Mouse (Mus musculus) 3134 (cell line): ENCODE measurements around the gene Ppp1r14a.

Source experiments
- DNase-seq: peaks from one replicate; pipeline ENCODE4 v3.0.0-alpha.2; 2011; ENCODE audit warnings: low spot score; ENCODE audit not compliant: insufficient read length; ENCODE audit errors: extremely low read depth

The Ppp1r14a gene

DNA sequence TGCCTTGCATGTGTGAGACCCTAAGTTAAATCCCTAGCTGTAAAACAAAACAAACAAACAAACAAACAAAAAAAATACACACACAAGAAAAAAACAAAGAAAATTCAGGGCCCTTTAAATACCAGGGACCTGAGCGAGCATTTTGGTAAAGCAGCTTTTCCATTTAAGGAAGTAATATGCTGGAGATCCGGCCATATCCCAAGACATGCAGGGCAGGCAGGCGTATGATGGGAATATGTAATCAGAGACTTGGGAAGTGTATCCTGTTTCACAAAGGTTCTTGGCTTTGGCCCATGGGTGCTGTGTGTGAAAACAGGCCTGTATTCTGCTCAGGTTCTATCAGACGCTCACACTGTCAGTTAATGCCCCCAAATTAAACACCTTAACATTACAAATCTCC, 11.6 kb upstream of the Ppp1r14a start:
- DNase-seq: no peak

DNA sequence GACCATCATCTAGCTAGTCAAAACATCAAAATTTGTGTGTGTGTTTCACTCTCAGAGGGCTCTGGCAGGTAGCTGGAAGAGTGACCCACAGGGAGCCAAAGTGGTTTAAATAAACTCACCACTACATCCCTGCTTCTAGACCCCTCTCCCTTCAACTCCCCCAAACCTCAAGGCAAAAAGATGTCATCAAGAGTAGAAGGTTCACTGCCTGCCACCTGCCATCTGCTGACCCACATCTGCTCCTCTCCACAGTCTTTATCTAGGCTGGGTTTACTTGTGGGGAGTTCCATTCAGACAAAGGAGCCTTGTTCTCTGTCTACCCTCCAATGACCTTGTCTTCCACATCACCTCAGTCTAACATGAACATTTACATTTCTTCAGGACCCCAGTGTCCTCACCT, 9.8 kb upstream of the Ppp1r14a start:
- DNase-seq: no peak

DNA sequence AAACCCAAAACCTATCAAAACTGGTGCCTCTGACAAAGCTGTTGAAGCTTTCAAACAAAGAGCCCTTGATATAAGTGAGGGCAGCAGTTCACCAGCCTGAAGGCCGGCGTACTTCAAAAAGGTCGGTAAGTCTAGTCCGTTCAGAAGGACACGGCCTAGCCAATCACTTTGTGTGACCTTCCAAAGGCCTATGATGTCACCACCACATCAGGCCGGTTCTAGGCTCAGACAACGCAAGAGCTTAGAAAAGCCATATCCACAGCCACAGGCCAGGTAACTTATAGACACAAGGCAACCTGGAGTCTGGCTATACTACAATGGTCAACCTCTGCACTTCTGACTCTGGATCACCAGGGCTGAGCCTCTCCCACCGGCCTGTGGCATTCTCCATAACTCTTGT, 9.2 kb upstream of the Ppp1r14a start:
- no peak for DNase-seq

DNA sequence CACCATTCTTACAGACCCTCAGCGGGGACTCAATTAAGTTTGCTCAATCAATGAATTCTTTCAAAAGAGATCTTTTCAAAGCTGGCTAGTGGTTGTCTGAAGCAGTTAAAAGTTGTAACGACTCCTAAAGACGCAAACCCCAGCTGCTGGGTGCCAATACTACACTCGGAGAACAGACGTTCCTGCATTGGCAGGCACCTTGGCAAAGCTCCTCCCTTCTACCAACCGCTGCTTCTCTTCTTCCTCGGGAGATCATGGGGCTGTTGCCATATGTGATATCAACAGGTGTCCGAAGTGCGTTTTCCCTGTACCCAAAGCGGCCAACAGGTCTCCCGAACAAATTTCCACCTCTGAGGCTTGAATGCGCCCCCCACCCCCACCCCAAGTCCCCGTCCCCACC, 8.3 kb upstream of the Ppp1r14a start:
- DNase-seq: no peak

DNA sequence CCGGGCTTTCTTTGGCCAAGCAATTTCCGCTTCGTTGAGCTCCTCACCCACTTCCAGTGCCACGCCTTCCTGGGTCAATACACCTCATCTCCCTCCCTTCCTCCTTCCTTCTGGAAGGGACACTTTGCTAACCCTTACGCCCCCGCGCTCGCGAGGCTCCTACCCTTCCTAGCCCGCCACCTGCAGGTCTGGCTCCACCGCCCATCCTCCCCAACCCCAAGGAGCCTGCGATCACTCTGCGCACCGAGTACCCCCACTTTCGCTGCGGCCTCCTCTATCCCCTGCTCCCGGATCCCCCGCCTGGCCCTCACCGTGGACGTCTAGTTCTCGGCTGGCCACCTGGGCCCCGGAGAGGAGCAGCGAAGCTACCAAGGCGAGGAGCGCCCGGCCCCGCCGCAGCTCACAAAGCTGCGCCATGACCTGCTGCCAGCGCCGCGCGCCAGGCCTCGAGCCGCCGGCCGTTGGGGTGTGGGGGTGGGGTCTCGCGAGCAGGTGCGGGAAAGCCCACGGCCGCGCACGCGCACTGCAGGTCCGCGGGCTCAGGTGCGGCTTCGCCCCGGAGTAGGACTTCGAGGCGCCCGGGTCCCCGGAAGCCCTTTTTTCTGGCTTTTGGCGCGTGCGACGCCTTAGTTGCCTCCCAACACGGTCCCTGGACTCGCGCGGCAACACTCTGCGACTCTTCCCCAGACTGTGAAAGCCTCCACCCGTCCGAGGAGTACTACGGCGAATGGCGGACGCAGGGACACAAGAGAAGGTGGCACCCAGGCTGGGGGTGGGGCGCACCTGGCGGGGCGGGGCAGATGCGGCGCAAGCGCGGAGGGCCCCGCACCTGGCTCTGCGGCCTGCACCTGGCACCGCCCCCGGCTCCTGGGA, 7.7 kb upstream of the Ppp1r14a start, which contains the start of gene Spint2:
Spint2 (minus strand) TSS at position 712 of the 873 bp plus-strand sequence.
- DNase-seq: no peak

DNA sequence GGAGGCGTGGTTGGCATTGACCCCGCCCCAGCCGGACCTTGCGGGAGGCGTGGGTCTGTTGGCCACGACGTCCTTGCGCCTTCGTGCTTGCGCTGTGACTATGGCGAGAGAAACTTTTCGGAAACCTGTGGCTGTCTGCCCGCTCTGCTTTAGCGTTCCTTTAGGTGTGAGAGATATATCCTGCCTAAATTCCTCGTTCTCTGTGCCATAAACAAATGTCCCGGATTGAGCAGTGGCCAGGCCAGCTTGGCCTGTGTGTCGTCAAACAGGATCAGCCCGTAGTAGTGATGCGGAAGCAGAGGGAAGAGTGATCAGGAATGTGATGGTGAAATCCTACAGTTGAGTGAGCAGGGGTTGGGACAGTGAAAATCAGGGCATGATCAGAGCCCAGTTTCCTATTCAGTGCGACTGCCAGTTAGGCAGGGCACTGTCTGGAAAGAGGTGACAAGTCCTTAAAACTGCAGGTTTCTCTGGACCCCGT, 7.0 kb upstream of the Ppp1r14a start:
- no peak for DNase-seq

DNA sequence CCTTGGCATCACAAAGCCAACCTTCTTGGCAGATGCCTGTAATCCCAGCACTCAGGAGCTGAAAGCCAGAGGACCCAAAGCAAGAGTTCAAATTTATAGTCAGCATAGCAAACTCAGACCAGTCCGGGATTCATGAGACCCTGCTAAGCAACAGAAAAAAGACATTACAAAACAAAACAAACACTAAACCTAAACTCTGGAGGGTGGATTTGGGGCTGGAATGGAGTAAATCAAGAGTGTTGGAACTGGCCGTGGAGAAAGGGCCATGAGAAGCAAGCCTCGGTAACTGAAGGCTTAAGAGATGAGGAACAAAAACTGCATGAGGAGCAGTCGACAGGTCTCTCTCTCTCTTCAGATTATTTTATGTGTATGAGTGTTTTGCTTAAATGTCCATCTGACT, 5.2 kb upstream of the Ppp1r14a start:
- DNase-seq: no peak

DNA sequence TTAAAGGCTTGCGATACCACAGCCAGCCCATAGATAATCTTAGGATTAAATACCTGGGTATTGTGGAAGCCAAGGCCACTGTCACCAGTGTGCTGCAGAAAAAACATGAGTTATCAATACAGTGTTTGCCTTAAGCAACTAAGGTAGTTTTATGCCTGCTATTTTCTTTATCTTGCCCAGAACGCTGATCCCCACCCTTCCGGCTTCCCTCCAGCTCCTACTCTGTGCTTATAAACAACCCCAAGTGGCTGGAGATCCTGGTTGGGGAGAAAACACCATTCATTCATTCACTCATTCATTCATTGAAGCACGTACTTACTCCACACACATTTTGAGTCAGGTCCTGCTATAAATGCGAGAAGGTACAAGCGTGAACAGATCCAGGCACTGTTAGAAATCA, 4.6 kb upstream of the Ppp1r14a start:
- DNase-seq: no peak

DNA sequence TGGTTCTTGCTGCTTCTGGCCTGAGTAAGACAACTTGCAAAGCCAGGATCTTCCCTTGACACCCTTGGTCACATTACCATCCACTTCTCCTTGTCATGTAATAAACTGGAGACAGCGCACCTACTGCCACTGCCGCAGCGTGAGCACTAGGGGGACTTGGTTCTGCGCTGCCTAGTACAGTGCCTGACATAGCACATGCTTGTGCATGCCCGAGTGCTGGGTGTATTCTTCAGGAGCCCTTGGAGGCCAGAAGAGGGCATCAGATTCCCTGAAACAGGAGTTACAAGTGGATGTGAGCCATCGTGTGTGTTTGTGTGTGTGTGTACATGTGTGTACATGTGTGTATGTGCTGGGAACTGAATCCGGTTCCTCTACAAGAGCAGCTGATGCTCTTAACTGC, 1.6 kb upstream of the Ppp1r14a start:
- no peak for DNase-seq

DNA sequence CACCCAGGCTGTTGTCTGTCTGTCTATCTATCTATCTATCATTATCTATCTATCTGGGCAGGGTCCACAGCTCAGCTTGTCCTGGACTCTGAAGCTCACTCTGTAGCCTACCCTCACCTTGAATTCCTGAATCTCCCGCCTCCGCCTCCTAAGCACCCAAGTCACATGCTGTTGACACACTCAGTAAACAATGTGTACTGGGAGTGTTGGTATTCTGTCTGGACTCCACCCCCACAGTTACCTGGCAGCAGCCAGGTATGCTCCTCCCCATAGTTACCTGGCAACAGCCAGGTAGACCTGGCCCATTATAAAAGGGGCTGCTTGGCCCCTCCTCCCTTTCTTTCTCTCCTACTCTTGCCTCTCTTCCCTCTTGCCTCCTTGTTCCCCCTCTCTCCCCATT, 1.0 kb upstream of the Ppp1r14a start:
- DNase-seq: no peak

DNA sequence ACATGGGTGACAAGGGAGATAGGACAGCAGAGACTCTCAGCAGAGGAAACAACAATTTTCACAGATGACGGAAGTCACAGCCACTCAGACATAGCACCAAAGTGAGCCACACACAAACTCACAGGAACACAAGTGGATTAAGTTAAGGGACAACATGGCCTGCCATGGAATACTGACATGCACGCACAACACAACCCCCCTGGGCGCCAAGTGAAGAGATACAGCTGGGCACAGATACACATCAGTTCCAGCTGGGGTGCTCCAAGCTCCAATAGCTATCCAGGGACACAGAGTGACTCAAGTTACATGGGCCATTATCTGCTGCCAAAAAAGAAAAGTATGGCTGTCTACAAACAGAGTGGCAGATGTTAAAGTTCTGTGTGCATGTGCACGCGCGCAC, 748 bp downstream of the Ppp1r14a start:
- no peak for DNase-seq

DNA sequence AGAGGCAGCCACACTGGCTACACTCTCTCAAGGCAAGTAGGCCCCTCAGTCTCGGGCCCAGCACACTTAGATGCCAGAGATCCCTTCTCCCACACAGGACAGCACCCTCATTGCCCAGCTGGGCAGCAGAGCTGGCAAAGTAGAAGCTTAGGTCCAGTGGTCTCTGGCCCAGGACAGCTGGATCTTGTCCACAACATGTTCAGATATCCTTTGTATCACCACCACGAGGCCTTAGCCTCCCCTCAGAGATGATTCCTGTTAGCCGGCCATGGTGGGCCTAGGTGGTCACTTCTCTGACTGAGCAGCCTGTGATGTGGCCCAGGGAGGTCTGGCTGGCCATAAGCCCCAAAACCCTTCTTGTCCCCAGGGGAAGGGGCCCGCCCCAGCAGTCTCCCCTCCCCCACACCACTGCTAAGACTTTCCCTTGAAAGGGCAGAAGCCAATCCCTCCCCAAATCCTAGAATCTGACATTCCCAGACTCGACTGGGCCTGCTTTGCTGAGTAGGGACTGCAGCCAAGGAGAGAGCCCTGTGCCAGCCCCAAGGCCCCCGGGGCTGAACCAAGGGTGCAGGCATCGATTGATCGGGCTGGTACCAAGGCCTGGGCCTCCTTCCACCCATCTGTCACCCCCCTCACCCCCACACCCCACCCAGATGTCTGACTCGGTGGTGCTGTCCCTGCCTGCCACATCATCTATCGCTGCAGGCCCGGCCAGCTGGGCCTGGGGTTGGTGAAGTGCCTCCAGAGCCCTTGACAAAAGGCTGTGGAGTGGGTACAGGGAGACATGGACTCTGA, 1.8 kb downstream of the Ppp1r14a start:
- no peak for DNase-seq

DNA sequence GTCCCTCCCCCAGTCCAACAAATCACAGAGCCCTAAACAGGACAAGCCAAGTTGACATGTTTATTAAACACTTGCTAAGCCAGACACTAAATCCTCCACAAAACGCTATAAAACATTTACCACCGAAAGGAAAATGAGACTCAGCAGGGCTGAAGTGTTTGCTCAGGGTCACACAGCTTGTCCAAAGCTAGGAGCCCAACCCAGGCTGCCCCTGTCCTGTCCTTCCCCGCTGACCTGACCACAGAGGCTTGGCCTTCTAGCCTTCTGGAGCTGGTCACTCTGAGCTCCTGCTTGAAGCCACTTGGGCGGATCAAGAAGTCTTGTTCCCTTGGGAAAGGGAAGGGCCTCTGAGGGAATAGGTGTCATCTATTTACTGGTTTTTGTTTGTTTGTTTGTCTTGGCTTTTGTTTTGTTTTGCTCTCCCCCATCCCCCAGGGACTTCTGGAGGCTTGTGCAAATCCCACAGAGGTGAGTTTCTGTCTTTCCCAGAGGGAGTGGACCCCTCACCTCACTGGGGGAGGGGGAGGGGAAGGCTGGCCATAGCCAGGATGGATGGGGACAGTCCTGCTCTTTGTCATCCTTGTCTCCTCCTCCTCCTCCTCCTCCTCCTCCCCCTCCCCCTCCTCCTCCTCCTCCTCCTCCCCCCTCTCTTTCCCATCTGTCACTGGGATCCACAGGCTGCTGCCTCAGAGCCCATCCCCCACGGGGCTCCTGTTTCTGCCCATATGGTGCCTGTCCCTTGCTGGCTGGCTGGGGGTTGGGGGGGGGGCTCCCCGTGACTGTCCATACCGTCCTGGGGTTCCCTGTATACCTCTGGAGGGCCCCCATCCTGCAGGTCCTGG, 2.7 kb downstream of the Ppp1r14a start:
- peak; percentile 72 for DNase-seq

DNA sequence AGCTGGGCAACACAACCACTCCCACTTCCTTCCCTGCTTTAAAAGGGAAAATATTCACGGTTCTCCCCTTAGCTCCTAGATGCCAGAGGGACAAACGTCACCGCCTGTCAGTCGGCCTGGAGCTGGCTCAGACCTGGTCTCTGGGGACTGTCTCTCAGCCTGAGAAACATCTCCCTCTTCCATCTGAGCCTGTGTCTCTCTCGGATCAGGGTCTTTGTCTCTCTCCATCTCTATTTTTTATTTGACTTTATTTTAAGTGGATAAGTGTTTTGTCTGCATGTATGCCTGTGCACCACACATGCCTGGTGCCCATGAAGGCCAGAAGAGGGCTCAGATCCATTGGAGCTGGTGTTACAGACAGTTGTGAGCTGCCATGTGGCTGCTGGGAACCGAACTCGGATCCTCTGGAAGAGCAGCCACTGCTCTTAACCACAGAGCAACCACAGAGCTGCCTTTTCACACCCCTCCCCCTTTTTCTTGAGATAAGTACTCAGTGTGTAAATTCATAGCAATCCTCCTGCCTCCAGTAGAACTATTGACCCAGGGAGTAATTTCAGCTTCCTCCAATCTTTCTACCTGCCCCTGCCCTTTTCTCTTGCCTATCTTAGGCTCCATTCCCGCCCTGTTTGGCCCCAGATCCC, 3.5 kb downstream of the Ppp1r14a start:
- no peak for DNase-seq

DNA sequence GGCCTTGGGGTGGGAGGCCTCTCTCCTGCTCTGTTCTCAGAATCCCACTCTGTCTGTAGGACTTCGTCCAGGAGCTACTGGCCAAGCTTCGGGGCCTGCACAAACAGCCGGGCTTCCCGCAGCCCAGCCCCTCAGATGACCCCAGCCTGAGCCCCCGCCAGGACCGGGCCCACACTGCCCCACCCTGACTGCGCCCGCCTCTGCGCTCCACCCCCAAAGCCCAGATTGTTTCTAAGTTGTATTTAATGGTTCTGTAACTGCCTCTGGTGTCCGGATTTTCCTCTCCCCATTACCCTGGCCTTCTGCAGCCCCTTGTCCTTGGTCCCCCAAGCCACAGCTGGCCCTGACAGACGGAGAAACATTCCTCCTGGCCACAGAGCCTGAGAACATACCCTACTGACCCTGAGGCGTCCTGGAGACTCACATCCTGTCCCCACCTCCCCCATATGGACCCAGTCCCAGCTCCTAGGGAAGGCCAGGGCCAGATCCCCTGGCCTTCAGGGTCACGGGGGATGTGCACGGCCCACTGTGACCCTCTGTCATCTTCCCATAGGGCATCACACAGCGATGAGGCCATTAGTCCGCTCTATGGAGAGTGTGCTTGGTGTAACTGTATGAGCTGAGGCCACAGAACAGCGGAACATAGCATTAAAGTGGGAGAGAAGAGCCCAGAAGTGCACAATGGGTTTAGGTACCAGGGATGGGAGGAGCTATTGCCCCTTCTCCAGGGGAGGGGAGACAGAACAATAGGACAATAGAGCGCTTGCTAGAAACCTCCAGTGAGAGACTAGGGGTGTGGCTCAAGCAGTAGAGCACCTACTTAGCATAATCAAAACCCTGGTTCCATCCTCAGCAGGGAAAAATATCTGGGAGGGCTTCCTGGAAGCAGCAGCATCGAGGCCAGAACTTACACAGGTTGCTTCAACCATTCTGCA, 4.3 kb downstream of the Ppp1r14a start:
- DNase-seq: no peak

DNA sequence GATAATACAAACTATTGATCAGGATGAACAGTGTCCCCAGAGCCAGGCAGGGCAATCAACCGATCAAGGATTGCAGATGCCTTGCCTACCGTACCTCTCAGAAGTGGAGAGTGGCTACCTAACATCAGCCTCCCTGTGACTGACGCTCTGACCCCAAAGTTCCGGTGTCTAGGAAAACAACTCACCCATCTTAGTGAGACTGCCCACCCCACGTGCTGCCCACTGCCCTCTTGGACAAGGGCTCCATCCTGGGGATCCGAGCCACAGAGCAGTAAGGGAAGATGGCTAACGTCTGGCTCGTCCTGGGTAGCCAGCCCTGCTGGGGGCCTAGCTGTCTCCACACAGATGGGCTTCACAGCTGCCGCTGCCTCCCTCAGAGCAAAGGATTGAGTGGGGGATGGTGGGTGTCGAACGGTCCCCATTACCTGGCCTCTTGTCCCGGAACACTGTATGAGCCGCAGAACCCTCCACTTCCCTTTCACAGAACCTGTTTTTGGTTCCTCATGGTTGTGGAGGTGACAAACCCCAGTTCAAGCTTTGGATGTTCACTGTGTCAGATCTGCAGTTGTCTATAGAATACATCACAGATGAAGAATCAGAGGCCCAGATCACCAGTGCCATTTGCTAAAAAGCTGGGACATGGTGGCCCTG, 5.1 kb downstream of the Ppp1r14a start:
- no peak for DNase-seq

DNA sequence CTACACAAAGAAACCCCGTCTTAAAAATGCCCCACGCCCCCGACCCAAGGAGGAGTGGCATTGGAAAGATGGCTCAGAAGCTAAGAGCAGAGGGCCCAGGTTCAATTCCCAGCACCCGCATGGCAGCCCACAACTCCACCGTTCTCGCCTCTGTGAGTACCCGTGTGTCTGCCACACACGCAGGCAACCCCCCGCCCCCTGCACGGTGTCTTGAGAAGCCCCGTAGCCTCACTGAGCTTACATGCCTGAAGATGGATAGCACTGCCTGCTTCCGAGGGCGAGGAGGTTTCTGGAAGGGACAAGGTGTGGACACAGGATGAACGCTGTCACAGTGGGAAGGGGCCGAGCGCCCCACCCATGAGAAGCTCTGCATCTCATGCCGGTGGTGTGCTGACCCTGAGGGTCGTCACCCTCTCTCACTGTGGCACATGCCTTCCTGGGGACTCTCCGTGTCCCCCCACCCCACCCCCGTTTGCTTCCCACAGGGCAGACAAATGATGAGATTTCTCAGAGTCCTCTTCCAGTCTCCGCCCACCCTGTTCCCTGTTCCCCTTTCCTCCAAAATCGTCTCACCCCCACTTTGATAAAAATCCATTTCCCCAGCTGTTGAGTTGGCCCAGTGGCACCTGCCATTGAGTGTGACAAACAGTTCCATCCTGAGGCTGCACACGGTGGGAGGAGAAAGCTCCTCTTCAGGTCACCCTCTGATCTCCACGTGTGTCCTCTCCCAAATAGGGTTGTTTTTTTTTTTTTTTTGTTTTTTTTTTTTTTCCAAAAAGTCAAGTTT, 6.9 kb downstream of the Ppp1r14a start:
- no peak for DNase-seq

DNA sequence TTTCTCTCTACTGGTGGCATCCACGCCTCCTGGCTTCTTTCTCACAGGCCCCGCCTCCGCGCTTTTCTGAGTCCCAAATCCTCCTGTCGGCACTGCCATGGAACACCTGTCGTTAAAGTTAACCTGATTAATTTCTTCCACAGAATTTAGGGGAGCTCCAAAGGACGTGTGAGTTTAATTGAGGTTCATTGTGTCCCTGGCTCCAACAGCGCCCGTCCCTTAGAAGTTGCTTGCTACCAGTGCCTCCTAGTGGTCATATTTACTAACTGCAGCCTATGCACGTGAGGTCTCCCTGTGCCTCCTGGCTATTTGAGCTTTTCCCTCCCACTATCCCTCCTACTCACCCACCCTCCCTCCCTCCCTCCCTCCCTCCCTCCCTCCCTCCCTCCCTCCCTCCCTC, 7.9 kb downstream of the Ppp1r14a start:
- no peak for DNase-seq
